Mouse (Mus musculus) mature B cell (primary cell): ENCODE measurements around the gene Col4a6.

ENCODE experiments used
- in situ Hi-C: fragments of 300-500 bp; cut with MboI; formaldehyde crosslinking; loops from 2 replicates; pipeline ENCODE4 v1.14.3; 2019

The Col4a6 gene

DNA sequence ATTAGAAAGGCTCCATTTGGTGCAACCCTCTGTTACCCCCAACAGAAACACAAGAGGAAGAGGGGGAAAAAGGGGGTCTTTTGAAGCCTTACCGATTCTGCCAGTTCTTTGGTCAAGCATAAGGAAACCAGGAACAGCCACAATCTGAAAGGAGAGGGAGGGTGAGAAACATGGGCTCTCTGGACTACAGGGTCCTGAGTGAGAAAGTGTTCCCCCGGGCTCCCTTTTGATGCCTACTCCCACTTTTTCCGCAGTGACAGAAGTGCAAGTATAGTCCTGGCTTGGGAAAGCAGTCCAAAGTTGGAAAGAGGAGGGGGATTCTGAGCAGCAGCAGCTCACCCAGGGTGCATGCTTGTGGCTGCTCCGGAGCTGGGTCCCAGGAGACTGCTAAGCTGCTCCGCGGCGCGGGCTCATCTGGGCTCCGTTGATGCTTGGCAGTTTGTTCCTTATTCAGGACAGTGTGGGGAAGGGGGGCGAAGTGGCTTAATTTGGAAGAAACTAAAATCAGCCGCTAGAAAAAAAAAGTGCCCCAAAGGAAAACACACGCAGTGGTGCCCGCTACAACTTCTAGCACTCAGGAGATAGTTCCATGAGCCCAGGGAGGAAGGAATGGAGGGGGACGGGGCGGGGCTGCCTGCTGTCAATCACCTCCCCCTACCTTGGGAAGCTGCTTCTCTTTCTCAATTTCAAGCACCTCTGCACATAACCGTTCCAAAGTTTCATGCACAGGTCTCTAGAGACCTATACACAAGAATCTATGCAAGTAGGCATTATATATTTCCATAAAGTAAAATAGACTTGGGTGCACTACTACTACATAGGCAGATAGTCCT is at the start of gene Col4a6:
TSS of gene Col4a6 (minus strand) at position 607 of the 833 bp plus-strand sequence.
- in situ Hi-C loops: no loop called here

DNA sequence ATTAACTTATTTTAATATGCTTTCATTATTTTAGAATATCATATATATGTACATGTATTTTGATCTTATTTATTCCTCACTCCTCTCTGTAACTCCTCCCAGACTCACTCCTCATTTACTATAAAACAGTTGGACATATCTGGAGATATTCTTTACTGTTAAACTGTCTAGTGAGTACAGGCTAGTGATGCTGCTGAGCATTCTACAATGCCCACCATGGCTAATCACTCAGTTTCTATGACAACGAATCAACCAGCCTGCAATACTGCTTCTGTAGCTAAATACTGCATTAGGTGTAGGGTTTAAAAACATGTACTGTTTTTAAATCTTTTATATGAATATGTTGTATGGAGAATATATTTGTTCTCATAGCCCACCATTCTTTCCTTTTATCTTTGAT is 29.2 kb upstream of the Col4a6 start:
- in situ Hi-C loops: no loop called here

DNA sequence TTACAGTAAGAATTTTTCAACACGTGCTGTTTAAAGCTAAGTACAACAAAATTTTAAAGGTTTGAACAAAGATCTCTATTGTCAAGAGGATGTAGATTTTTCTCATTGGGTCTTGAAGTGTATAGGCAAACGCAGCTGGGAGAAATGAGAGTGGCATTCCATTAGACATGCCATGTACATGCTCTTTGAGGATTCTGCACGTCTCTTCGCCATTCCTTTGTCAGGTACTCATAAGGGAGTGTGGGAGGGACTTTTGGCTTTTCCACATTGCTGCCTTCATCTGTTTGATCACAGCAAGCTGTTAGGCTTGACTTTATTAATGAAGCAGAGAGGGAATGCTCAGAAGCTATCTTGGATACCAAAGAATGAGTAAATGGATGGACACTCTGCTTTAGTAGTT is 20.7 kb upstream of the Col4a6 start:
- in situ Hi-C loops: no loop called here

DNA sequence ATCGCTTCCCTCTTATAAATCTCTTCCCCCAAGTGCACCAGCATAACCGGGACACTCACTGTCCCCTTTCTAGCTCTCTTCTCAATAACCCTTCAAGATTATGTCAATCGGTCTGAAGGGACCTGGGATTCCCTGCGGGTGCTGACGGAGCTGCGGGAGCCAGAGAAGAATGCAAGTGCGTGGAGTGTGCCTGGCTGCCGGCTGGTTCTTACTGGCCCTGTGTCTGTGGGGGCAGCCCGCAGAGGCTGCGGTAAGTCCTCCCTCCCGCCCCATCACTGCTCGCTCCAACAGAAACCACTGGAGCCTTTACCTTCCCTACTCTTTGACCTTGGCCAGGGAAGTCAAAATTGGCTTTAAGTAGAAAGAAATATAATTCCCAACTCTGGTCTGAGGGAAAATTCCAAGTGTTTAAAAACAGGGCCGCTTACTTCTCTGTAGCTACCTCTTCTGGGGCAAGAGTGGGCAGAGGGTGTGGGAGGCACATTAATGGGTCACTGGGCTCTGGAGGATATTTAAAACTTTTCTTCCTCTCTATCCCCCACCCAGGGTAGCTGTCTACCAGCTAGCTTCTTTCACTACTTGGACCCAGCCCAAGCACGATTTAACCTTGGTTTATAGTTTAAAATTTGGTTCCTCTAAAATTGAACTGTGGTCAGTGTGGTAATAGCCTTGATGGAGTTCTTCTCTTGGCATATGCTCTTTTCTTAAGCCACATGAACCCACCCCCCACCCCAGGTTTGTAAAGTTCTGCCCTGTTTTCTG is 1.9 kb upstream of the Col4a6 start:
- in situ Hi-C loops: no loop called here

DNA sequence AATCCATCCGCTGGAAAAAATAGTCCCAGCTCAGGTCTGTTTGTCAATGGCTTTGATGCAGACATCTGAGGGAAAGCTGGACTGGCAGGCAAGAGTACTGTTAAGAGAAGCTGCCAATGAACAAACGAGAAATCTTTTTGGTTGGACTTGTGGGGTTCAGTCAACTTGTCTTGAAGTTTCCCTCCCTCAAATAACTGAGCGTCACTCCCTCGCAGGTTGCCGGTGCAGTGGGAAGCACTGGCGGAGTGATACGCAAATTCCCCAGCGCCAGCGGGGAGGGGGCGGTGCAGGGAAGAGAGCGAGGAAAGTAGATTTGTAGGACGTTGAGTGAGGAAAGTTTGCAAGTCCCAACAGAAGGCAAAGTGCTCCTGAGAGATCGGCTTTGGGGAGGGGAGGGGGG is 1.2 kb upstream of the Col4a6 start, which contains the start of gene Col4a5:
TSS of gene Col4a5 (plus strand) at position 276 of the 400 bp plus-strand sequence.
- in situ Hi-C loops: no loop called here

DNA sequence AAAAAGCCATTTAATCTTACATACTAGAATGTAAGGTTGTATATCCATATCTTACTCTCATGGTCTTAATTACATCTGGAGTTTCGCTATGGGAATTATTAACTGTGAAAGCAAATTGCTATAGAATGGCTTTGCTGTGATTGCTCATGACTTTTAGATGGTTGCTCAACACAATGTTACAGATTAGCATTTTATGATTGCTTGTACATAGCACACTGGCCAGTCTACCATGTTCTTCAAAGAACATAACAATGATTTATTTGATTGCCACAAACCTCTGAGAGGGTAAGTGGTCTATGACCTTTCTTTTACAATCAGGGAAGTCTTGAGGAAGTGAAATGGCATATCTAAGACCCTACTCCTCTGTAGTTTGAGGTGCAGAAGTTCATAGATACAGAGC is 25.9 kb downstream of the Col4a6 start:
- in situ Hi-C loops: no loop called here

DNA sequence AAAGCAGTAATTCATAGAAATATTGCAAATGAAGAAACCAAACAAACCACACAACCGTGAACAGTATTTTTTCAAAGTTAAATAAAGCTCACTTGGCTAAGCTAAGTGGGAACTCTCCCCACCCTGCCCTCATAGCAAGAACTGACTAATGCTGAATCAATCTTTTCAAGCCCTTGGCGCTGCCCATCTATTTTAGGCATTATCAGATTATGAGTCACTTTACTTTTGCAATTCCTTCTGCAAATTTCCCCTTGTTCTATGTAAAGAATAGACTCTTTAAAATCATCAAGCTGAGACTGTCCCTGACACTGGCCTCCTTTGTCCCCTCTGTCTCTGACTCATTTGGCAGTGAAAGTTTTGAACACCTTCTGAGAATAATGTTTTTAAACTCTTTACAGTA is 34.5 kb downstream of the Col4a6 start:
- in situ Hi-C loops: no loop called here

DNA sequence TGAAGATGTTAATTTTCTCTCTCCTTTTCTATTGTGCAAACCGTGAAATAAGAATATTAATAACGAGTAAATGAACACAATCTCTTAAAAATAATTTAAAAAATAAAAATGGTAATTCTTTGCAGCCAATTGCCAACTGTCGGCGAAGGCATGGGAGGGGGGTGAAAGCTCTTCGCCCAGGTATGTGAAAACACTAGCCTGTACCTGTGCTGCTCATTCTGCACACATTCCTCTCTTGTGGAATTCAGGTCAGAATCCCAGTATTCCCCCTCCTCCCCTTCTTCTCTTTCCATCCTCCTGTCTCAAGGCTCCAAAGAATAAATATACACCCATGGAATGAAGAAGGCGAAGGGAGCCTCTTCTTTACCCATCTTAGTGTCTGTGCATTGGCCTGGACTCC is 37.1 kb downstream of the Col4a6 start:
- in situ Hi-C loops: no loop called here

DNA sequence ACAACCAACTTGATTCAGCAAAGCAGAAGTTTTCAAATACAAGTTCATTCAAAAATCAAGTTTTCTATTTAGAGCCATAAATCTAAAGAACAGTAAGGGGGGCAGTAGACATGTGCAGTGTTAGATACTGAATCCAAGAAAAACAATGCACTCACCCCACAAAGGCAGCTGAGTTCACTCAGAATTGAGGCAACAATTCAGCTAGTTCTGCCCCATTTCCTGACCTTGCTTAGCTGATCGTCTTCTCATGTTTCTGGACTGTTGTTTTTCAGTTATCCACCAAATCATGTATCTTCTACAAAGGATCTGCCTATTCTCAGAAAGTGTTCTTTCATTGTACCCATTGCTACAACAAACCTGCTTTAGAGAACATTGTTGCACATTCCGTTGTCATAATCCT is 58.6 kb downstream of the Col4a6 start:
- in situ Hi-C loops: no loop called here

DNA sequence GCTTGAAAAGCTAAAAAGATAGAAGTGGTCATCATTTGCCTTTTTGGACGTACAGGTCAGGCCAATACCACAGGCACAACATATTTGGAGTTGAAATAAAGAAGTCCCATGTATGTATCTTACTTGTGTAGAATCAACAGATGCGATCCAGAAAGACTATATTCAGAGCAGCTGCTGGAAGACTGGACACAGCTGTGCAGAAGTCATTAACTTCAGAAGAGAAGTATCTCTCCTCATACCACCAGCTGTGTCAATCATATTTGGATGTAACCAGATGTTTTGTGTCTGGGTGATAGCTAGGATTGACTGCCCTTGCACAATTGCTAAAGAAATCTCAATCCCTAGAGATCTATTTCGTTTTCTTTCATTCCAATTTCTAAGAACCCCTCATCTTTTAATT is 77.6 kb downstream of the Col4a6 start:
- in situ Hi-C loops: no loop called here

DNA sequence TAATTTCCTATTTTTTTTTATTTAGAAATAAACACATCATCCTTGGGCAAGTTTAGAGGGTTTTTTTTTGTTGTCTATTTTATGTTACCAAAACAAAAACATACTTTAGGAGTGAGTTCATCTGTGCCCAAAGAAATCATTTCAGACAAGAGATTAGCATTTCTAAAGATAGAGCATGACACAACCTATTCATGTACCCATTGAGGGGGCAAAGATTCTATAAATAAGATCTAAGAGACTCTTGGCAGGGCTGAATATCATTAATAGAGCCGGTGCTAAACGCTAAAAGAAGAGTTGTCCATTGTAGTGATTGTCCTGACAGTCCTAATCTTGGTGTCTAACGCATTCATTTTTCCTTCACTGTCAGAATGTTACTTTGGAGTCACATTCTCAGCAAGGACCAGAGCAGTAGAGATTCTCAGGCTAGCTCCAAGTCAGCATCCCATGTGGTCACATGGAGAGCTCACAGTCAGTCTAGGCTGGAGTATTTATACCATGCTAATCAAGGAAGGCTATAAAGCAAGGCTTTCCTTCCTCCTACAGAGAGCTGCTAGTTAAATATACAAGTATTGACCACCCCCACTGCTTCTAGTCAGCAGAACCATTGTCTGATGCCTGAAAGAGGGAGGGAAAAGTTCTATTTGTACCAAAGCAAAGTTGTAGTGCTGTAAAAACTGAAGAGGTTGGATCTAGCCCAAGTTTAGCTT is 88.3 kb downstream of the Col4a6 start:
- in situ Hi-C loops: no loop called here

DNA sequence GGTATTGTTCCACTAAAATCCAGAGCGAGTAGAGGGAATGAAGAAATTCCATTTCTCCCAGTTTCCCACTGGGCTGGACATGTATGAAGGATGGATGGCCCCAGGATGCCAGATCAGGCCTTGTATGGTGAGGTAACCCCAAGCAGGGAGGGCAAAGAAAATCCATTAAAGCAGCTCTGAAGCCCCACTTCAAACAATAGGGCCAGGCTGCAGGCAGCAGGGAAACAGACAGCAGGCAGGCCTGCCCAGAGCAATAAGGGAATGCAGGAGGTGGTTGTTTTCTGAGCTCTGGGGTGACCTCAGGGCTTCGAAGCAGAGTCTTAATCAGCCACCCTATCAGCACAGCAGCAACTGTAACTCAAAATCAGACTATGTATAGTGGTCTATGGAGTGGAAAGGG is 89.2 kb downstream of the Col4a6 start:
- in situ Hi-C loops: no loop called here

DNA sequence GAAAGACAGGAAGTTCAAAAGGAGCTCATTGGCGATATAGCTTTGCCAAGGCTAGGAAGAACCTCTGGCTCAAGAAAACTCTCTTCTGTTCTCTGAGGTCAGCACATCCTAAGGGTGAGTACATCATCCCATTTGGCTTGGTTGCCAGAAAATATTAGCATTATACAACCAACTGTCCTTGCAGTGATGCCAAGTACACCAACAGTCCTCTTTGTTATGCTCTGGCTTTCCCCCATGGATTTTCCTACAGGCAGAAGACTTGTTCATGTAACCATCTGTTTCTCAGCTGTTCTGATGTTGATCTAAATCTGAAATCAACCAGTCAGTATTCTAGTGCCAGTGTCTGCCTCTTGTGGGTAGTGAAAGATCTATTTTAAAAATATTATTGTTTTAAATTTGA is 103.6 kb downstream of the Col4a6 start:
- in situ Hi-C loops: no loop called here

DNA sequence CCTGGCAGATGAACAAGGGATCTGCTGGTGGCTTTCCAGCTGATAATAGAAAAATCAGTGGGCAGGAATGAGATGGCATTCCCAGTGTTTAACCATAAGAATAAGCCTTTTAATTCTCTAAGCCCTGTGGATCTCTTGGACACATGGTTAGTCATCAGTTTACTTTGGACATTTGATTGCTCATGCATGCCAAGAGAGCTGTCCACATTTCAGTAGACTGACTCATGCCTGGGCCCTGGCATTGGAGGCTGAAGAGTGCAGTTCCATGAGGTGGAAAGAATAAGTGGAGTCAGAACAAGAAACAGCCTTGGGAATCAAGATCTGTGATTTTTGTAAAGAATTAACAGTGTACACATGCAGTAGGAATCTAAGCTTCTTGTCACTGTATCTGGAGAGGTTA is 110.5 kb downstream of the Col4a6 start:
- in situ Hi-C loops: no loop called here

DNA sequence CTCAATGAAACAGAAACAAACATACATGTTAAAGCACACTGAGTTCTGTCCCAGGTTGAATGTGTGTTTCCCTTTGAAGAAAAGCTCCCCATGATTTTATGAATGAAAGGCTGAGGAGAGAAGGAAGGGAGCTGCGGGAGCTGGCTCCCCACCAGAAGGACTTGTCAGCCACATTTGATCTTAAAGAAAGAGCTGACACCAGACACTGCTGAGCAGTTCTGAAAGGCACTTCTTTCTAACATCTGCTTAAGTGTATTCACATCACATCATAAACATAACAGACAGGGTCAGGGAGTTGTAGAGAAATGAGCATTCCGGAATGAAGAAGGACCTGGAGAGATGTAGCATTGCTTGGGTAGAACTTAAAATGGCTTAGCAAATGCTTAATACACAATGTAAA is 132.5 kb downstream of the Col4a6 start:
- in situ Hi-C loops: no loop called here

DNA sequence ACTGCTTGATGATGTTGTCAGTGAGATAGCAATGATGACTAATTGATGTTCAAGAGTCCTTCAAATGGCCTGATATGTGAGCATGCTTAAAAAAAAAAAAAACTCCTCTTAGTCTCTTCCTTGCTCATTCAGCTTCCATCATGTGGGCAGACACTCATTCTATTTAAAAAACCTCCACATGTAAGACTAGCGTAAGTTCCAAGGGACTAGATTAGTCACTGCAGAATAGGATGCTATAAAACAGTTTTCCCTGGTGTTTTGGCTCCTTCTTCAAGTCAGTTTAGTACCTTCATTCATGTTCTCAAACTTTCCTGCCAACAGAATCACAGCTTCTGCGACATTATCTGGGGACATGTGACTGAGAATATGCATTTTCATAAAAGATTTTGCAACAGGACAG is 145.8 kb downstream of the Col4a6 start:
- in situ Hi-C loops: no loop called here

DNA sequence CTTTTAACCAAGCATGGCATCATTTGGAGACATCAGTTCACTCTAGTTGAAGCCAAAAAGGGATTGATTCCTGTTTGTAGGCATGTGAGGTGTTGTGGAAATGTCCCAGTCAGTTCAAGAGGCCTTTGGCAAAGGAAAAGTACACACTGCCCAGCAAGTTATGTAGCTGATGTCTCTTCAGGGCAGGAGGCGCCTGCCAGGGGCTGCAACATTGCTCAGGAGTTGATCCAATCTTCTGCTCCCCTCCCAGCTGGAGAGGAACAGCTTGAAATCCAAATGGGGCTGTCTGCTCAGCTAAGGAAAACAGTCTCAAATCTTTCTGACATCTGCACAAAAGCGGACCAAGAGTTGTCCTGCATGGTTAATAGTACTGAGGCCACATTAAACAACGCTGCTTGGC is 149.7 kb downstream of the Col4a6 start:
- in situ Hi-C loops: no loop called here

DNA sequence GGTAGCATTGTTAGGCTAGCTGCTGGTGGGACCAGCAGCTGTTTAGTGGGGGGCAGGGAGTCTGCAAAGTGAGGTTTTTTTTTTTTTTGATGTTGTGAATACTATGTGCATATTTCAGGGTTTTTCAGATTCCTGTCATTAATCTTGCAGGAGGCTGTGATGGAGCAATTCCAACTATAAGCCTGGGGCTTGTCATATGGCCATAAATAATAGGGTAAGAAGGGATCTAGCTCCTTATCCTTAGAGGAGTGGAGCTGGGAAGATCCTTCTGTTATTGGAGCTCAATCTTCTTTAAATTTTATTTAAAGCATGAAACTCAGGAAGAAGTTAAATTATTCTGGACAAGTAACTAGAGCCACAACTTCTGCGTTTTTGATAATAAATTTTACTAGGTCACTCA is 157.7 kb downstream of the Col4a6 start:
- in situ Hi-C loops: no loop called here

DNA sequence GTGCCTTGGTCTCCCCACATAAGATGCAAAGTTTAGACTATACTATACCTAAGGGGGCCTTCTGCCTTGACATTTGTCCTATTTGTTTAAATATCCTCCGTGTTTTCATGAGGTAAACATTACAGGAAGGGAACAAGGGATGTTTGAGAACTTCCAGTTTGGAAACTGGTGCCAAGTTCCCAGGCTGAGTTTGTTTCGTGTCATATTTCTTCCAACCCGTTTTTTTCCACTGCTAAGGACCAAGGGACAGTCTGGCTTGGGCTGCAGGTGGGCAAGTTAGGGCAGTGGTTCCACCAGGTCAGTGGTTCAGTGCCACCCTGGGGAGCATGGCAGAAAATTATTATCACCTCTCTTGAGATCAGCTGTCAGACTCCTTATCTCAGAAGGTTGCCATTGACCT is 158.1 kb downstream of the Col4a6 start:
- in situ Hi-C loops: no loop called here

DNA sequence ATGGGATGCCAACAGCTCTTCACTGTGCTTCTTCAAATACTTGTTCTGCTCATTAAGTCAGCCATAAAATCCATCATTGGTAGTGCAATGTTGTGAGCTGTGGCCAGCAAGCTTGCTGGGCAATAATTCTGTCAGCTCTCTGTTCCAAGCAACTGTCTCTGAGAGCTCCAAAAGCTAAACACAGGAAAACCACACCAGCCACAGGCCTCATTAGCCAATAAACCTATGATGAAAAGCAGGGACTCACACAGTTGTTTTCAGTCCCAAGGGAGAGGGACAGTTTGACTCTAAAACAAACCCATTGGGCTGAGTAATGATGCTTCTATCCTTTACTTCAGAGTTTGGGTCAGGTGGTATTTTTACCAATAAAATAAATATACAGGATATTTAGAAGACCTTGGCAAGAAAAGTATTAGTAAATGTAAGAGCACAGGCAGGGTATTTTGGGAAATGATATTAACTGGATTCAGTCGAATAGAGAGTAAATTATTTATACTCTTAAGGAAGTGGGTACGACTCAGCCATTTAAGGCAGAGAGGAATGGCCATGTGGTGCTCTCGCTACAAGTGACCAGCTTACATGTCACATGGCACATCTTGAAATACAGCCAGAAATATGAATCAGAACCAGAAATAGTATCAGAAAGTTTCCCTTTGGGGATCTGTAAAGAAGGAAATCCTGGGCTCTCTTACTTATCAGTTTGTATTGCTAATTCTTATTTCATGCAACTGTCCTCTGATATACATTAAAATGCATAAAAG is 181.0 kb downstream of the Col4a6 start:
- in situ Hi-C loops: no loop called here

DNA sequence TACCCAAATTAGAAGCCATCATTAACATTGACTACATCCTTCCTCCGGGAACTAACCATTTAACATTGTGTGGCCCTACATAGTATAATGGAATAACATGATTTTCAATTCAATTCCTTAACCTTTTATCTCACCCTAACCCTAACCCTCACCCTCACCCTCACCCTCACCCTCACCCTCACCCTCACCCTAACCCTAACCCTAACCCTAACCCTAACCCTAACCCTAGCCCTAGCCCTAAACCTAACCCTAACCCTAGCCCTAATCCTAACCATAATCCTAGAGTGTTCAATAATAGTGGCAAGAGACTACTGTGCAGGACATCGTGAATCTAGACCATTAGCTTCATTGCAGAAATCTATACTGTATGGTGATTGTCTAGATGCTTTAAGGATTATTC is 197.5 kb downstream of the Col4a6 start:
- in situ Hi-C loops: no loop called here

DNA sequence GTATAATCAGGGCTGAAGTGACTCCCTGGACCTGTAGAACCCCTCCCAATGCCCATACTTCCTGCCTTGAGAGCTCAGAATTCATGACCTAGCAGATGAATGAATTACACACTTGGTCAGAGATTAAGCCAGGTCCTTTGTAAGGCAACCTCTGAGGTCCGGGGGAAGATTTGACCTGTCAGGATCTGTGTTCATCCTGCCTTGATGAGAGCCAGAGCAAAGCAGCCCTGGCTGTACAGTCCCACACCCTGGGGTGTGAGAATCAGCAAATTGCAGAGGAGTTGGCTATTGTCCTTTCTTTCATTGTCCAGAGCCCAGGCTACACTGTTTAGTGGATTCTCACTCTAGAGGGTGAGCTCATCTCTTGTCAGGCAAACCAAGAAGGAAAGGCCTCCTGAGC is 207.9 kb downstream of the Col4a6 start:
- in situ Hi-C loops: no loop called here
